Mouse (Mus musculus): Measurements from ENCODE around the gene Tenm3. TPM values are rescaled to one million over a fixed set of nuclear protein-coding genes. Genes with fewer than 3 reads are reported as not detected.

Gene Tenm3
- polyA plus RNA-seq, 1 experiment: 12.8 TPM

- no peak for TF ChIP-seq USF1 (IDR thresholded peaks at IDR 0.05; ENCODE audit: low read depth)
- no peak for TF ChIP-seq TCF12 (IDR thresholded peaks at IDR 0.05; ENCODE audit: insufficient read depth, poor library complexity, severe bottlenecking)
- no peak for TF ChIP-seq MYOG (IDR thresholded peaks at IDR 0.05; ENCODE audit: control insufficient read depth in 1 of 3, insufficient read depth in 1 of 3, insufficient read length in 2 of 3, low read depth in 2 of 3)
- no peak for TF ChIP-seq MYOD1 (IDR thresholded peaks at IDR 0.05; ENCODE audit: control insufficient read depth in 1 of 3, insufficient read length in 2 of 3, low read depth in 2 of 3)
- TF ChIP-seq TCF3 (IDR thresholded peaks at IDR 0.05; ENCODE audit: insufficient read length, low read depth): no peak
- TF ChIP-seq CEBPB (IDR thresholded peaks at IDR 0.05; ENCODE audit: insufficient read depth, poor library complexity, severe bottlenecking): no peak
- TF ChIP-seq POLR2A (IDR thresholded peaks at IDR 0.05; ENCODE audit: insufficient read length, low read depth): no peak
- TF ChIP-seq MAX (IDR thresholded peaks at IDR 0.05; ENCODE audit: low read depth): no peak
- no peak for TF ChIP-seq E2F4 (IDR thresholded peaks at IDR 0.05; ENCODE audit: insufficient read depth)
- no peak for TF ChIP-seq POLR2AphosphoS2 (IDR thresholded peaks at IDR 0.05; ENCODE audit: insufficient read length, low read depth)
- no peak for TF ChIP-seq SRF (IDR thresholded peaks at IDR 0.05; ENCODE audit: control insufficient read depth, insufficient read length, low read depth)
- TF ChIP-seq REST (IDR thresholded peaks at IDR 0.05; ENCODE audit: insufficient read depth, insufficient read length): no peak
- no peaks in the 10 kb centered on the region for H3K36me3 ChIP-seq (ENCODE audit: control insufficient read depth, insufficient read depth)
- no peaks in the 10 kb centered on the region for H3K27me3 ChIP-seq (ENCODE audit: control insufficient read depth, insufficient read depth, insufficient read length)
- H3K4me3 ChIP-seq: no peak overlapping the region
- no peak overlapping the region for H3ac ChIP-seq (ENCODE audit: control insufficient read depth, insufficient read length)
- H3K79me2 ChIP-seq (ENCODE audit: control insufficient read depth, insufficient read depth): no peaks in the 10 kb centered on the region
- no peak overlapping the region for H3K4me2 ChIP-seq (ENCODE audit: low read depth)
Measured at GRCm38 (mm10) chr8:48220529-48221181, 623.1 kb downstream of the Tenm3 start.

GRCm38 (mm10) chr8:48215071-48215501 lies 628.7 kb downstream of the Tenm3 start:
- no peak overlapping the region for H3K4me3 ChIP-seq
- no peak overlapping the region for H3K4me2 ChIP-seq (ENCODE audit: low read depth)
- no peak for TF ChIP-seq MYOD1 (IDR thresholded peaks at IDR 0.05; ENCODE audit: control insufficient read depth in 1 of 3, insufficient read length in 2 of 3, low read depth in 2 of 3)
- TF ChIP-seq TCF12 (IDR thresholded peaks at IDR 0.05; ENCODE audit: insufficient read depth, poor library complexity, severe bottlenecking): no peak
- no peak for TF ChIP-seq E2F4 (IDR thresholded peaks at IDR 0.05; ENCODE audit: insufficient read depth)
- no peak for TF ChIP-seq SRF (IDR thresholded peaks at IDR 0.05; ENCODE audit: control insufficient read depth, insufficient read length, low read depth)
- TF ChIP-seq USF1 (IDR thresholded peaks at IDR 0.05; ENCODE audit: low read depth): no peak
- no peak for TF ChIP-seq TCF3 (IDR thresholded peaks at IDR 0.05; ENCODE audit: insufficient read length, low read depth)
- TF ChIP-seq MYOG (IDR thresholded peaks at IDR 0.05; ENCODE audit: control insufficient read depth in 1 of 3, insufficient read depth in 1 of 3, insufficient read length in 2 of 3, low read depth in 2 of 3): no peak
- TF ChIP-seq REST (IDR thresholded peaks at IDR 0.05; ENCODE audit: insufficient read depth, insufficient read length): no peak
- TF ChIP-seq POLR2A (IDR thresholded peaks at IDR 0.05; ENCODE audit: insufficient read length, low read depth): no peak
- TF ChIP-seq POLR2AphosphoS2 (IDR thresholded peaks at IDR 0.05; ENCODE audit: insufficient read length, low read depth): no peak
- no peak for TF ChIP-seq CEBPB (IDR thresholded peaks at IDR 0.05; ENCODE audit: insufficient read depth, poor library complexity, severe bottlenecking)
- TF ChIP-seq MAX (IDR thresholded peaks at IDR 0.05; ENCODE audit: low read depth): no peak
- no peaks in the 10 kb centered on the region for H3K27me3 ChIP-seq (ENCODE audit: control insufficient read depth, insufficient read depth, insufficient read length)
- H3ac ChIP-seq (ENCODE audit: control insufficient read depth, insufficient read length): no peak overlapping the region
- H3K79me2 ChIP-seq (ENCODE audit: control insufficient read depth, insufficient read depth): no peaks in the 10 kb centered on the region
- H3K36me3 ChIP-seq (ENCODE audit: control insufficient read depth, insufficient read depth): no peaks in the 10 kb centered on the region

DNA sequence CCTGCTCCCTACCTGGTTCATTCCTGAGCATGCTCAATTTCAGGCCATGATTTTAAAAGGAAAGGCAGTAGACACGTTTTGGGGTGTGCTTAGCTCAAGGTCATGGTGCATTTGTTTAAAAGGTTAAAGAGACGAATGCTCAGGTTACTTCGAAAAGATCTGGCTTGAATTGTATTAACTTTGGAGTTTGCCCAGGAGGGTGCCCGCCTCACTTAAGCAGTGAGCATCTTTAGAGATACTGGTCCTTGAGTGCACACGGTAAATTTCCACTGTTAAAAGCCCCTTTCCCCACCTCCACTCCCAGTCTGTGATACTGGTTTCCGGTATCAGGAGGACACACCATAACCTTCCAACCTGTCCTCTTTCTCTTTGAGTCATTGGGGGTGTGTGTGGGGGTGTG lies 629.4 kb downstream of the Tenm3 start:
- TF ChIP-seq POLR2A (IDR thresholded peaks at IDR 0.05; ENCODE audit: insufficient read length, low read depth): no peak
- no peak for TF ChIP-seq MAX (IDR thresholded peaks at IDR 0.05; ENCODE audit: low read depth)
- no peak for TF ChIP-seq TCF12 (IDR thresholded peaks at IDR 0.05; ENCODE audit: insufficient read depth, poor library complexity, severe bottlenecking)
- TF ChIP-seq TCF3 (IDR thresholded peaks at IDR 0.05; ENCODE audit: insufficient read length, low read depth): no peak
- no peak for TF ChIP-seq SRF (IDR thresholded peaks at IDR 0.05; ENCODE audit: control insufficient read depth, insufficient read length, low read depth)
- no peak for TF ChIP-seq REST (IDR thresholded peaks at IDR 0.05; ENCODE audit: insufficient read depth, insufficient read length)
- no peak for TF ChIP-seq CEBPB (IDR thresholded peaks at IDR 0.05; ENCODE audit: insufficient read depth, poor library complexity, severe bottlenecking)
- no peak for TF ChIP-seq MYOD1 (IDR thresholded peaks at IDR 0.05; ENCODE audit: control insufficient read depth in 1 of 3, insufficient read length in 2 of 3, low read depth in 2 of 3)
- TF ChIP-seq USF1 (IDR thresholded peaks at IDR 0.05; ENCODE audit: low read depth): no peak
- TF ChIP-seq POLR2AphosphoS2 (IDR thresholded peaks at IDR 0.05; ENCODE audit: insufficient read length, low read depth): no peak
- no peak for TF ChIP-seq MYOG (IDR thresholded peaks at IDR 0.05; ENCODE audit: control insufficient read depth in 1 of 3, insufficient read depth in 1 of 3, insufficient read length in 2 of 3, low read depth in 2 of 3)
- TF ChIP-seq E2F4 (IDR thresholded peaks at IDR 0.05; ENCODE audit: insufficient read depth): no peak
- no peak overlapping the region for H3K4me3 ChIP-seq
- no peaks in the 10 kb centered on the region for H3K27me3 ChIP-seq (ENCODE audit: control insufficient read depth, insufficient read depth, insufficient read length)
- no peak overlapping the region for H3ac ChIP-seq (ENCODE audit: control insufficient read depth, insufficient read length)
- H3K4me2 ChIP-seq (ENCODE audit: low read depth): no peak overlapping the region
- H3K79me2 ChIP-seq (ENCODE audit: control insufficient read depth, insufficient read depth): no peaks in the 10 kb centered on the region
- no peaks in the 10 kb centered on the region for H3K36me3 ChIP-seq (ENCODE audit: control insufficient read depth, insufficient read depth)

GRCm38 (mm10) chr8:48211931-48212330 lies 631.8 kb downstream of the Tenm3 start:
- no peaks in the 10 kb centered on the region for H3K27me3 ChIP-seq (ENCODE audit: control insufficient read depth, insufficient read depth, insufficient read length)
- no peaks in the 10 kb centered on the region for H3K79me2 ChIP-seq (ENCODE audit: control insufficient read depth, insufficient read depth)
- no peaks in the 10 kb centered on the region for H3K36me3 ChIP-seq (ENCODE audit: control insufficient read depth, insufficient read depth)
- H3ac ChIP-seq (ENCODE audit: control insufficient read depth, insufficient read length): no peak overlapping the region
- TF ChIP-seq E2F4 (IDR thresholded peaks at IDR 0.05; ENCODE audit: insufficient read depth) (no peak), POLR2A (IDR thresholded peaks at IDR 0.05; ENCODE audit: insufficient read length, low read depth) (no peak), MAX (IDR thresholded peaks at IDR 0.05; ENCODE audit: low read depth) (no peak), REST (IDR thresholded peaks at IDR 0.05; ENCODE audit: insufficient read depth, insufficient read length) (no peak), MYOG (IDR thresholded peaks at IDR 0.05; ENCODE audit: control insufficient read depth in 1 of 3, insufficient read depth in 1 of 3, insufficient read length in 2 of 3, low read depth in 2 of 3) (no peak), SRF (IDR thresholded peaks at IDR 0.05; ENCODE audit: control insufficient read depth, insufficient read length, low read depth) (no peak), TCF3 (IDR thresholded peaks at IDR 0.05; ENCODE audit: insufficient read length, low read depth) (no peak), CEBPB (IDR thresholded peaks at IDR 0.05; ENCODE audit: insufficient read depth, poor library complexity, severe bottlenecking) (no peak), POLR2AphosphoS2 (IDR thresholded peaks at IDR 0.05; ENCODE audit: insufficient read length, low read depth) (no peak), TCF12 (IDR thresholded peaks at IDR 0.05; ENCODE audit: insufficient read depth, poor library complexity, severe bottlenecking) (no peak), USF1 (IDR thresholded peaks at IDR 0.05; ENCODE audit: low read depth) (no peak), MYOD1 (IDR thresholded peaks at IDR 0.05; ENCODE audit: control insufficient read depth in 1 of 3, insufficient read length in 2 of 3, low read depth in 2 of 3) (no peak)
- no peak overlapping the region for H3K4me3 ChIP-seq
- no peak overlapping the region for H3K4me2 ChIP-seq (ENCODE audit: low read depth)
